Mouse (Mus musculus): ENCODE measurements around the gene Nbea.
"Not testable (repeated sequence)": the region's sequence is repeated elsewhere in the genome, so short reads cannot be mapped to it uniquely, and the experiment has no call there.

The Nbea gene

DNA sequence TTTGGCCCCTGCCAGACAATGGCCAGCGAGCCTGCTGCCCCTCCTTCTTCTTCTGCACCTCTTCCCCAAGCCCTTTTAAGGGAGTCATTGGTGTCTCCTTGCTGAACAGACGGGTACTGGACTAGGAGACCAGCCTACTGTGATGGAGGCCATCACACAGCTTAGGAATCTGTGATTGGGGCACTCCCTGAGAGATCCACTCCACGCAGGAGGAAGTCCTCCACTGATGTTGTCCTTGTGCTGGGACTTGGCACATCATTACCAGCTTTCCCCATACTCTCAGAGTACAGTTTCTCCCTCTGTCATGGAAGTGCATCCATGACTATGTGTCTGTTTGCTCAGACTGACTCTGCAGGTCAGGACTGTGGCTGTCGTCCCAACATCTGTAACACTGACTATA is 531.6 kb downstream of the Nbea start:
- no peak for DNase-seq

DNA sequence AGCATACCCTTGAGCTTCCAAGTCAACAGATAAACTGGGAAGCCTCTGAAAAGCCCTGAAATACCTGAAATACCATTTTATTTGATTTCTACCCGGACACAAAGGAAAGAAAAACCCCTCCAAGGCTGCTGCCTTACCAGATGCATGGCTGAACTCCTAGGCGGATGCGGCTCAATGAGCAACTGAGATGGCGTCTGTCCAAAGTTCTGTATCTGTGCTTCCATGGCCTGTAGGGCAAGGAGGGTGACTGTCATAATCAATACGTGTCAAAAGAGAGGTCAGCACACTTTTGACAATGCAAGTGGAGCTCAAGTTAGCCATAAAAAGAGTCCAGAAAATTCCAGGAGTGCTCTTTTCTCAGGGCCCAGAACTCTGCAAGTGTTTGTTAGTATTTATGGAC is 534.0 kb downstream of the Nbea start:
- no peak for DNase-seq

DNA sequence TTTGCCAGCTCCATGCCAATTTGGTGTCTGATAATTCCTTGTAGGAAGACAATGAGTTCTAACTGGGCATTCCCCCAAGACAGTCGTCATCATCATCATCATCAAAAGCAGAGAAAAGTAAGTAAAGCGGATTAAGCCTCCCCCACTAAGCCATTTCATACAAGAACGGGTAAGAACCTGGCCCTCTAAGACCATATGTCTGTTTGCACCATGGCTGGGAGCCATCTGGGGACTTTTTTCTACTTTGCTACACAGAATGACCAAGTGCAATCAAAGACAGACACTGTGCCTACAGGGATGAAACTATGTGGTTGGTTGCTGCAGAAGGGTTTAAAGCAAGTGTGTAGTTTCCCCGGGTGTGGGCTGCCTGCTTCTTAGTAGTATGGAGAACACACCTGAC is 535.2 kb downstream of the Nbea start:
- no peak for DNase-seq

DNA sequence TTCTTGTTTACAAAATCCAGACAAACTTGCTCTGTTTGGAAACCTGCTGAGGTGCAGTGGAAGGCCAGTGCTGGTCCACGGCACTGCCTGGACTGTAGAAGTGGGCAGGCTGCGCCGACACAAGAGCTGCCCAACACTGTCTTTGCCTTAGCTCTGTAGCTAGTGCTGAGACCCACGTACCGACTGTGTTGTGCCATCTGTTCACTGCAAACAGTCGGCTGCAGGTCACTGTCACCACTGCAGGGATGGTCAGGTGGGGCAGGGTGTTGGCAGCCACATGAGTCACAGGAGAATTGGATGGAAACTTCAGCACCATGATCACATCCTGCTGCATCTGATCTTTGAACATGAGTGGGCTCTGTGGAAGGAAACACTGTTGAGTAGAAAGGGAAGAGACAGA is 536.3 kb downstream of the Nbea start:
- no peak for DNase-seq

DNA sequence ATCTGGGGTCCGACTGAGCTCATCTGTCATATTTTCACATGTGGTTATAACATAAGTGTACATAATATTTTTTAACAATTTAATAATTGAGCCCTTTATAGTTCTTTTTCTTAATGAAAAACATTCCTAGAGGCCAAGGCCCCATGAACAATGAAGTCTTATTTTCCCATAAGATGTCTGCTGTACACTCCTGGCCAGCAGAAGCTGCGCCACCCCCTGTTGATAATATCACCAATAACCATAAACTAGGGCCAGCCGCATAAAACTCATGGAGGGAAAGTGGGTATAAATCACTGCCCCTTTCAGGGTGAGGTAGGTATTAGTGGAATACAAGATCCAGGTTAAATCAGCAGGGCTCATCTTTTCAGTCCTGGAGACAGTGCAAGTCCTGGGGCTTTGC is 537.1 kb downstream of the Nbea start:
- DNase-seq = no peak

DNA sequence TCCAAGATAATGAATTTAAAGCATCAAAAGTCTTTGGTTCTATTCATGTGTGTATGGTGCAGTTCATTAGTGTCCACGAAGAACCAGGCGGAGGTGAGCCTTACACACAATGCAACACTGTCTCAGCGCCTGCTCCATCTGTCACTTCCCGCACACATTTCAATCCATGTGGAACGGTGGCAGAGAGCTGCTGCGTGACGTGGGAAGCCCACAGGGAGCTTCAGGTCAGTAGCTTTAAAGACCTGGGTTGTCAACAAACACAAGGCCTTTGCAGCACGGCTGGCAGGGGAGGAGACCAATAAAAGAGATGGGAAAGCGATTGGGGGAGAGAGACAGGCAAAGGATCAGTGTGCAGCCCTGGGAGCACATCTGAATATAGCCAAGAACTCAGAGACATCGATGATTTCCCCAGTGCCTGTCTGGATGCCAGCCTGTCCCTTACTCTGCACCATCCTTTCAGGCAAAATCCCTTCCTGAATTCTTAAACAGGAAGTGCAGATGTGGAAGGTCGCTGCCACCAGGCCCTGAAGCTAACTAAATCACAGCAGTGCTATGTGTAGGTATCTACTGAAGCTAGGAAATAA is 539.4 kb downstream of the Nbea start:
- DNase-seq = no peak

DNA sequence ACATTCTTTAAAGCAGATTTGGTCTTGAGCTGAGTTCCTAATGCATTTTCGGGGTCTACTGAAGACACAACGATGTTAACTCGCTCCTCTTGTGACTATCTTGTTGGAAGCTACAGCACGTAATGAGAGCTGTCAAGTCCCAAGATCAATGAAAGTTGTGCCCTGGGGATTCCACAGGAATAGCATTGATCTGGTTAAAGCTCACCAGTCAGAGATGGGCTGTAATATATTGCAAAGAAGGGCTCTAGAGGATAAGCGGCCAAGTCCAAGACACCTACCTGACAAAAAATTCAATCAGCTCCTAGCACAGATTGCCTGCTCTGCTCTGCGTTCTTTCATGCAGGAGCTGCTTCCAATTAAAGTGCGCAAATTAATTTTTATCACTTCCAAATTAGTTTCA is 545.8 kb downstream of the Nbea start:
- no peak for DNase-seq

DNA sequence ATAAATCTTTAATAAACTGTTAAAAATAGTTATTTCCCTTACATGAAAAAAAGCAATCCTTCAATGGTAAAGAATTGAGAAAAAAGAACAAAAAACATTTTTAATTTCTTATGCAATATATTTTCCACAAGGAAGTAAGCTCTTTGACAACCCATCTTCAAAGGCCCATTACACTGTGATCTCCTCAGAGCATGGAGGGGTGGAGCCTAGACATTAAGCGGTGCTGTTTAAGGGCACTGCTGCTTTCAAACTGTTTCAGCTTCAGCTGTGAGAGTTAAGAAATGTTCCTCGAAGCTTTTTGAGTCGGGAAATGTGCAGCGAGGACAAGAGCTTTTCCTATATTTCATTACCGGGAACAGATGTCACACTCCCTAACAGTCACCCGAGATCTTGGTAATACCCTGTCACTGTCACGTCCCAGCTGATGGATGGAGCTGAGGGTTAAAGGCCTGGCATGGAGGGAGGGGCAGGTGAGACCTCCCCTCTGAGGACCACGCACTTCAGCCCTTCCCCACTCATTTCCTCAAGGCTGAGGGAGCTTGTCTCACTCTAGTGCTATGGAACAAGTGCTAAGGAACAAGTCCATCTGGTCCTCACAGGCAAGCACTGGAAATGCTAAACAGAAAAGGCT is 547.8 kb downstream of the Nbea start:
- DNase-seq = no peak

DNA sequence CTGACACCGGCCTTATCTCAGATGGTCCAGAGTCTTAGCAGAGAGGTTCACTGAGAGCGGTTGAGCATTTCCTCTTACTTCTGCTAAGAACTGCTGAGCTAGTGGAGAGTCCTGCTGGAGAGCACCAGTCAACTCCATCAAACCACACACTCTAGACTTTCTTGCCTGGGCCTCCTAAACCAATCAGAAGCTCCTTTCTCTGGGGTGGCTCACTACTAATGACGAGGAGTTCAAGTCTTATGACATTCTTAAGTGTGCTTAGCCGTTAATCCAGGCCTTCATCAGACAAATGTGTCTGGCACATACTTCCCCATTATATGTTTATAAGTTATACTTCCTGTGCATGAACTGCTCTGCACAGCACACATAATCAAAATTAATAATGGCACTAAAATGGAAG is 556.4 kb downstream of the Nbea start:
- no peak for DNase-seq

DNA sequence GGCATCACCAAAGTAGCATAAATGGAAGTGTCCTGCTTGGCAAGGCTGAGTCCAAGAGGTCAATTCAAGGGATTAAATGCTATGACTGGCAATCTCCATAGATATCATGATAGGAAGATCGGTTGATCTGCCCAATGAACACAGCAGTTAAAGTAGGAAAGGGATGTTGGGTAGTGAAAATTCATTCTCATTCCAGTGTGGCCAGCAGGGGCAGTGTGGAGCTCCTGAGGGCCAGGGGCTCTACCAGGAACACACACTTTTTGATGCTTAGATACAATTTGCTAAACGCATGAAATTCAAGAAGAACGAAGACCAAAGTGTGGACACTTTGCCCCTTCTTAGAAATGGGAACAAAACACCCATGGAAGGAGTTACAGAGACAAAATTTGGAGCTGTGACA is 561.5 kb downstream of the Nbea start:
- DNase-seq = not testable (repeated sequence)

DNA sequence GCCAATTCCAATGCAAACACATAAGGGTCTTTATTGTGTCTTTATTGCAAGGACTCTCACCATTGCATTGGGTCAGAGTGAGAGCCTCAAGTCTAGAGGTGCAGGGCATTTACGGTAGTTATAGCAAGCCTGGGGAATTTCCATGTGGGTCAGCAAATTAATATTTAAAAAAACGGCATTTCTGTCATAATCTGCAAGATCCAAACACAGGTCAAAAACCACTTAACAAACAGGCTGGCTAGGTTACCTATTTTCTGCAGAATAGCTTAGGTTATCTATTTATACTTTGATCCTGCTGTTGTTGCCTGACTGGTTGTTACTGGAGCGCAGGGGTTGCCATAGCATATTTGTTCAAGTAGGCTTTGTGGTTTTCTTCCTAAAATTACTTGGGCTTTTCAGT is 565.1 kb downstream of the Nbea start:
- no peak for DNase-seq

DNA sequence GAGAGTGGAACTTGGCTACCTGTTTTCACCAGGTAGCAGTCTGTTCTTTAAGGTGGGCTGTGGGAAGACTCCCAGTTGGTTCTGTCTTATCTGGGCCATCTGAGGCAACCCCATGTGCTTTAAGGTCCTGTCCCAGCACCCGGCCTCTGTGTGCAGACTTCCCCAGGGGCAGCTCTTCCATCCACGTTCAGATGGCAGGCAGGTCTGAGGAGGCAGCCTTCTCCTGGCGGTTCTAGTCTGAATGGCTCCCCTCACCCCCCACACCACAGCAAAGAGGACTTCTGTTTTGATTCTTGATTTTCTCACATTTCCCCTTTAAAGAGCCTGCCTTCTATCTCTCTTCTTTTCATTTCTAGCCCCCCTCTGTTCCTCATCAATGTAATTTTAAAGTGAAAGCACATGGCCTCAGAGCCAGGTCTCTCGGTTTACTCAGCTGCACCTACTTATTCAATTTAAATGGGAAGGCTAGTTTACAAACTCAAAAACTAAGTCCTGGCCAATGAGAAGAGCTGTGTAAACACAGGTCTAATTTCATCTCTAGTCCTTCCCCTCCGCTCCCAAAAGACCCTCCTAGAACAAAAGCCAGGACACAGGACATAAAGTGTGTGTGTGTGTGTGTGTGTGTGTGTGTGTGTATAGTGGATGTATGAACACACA is 570.9 kb downstream of the Nbea start:
- no peak for DNase-seq

DNA sequence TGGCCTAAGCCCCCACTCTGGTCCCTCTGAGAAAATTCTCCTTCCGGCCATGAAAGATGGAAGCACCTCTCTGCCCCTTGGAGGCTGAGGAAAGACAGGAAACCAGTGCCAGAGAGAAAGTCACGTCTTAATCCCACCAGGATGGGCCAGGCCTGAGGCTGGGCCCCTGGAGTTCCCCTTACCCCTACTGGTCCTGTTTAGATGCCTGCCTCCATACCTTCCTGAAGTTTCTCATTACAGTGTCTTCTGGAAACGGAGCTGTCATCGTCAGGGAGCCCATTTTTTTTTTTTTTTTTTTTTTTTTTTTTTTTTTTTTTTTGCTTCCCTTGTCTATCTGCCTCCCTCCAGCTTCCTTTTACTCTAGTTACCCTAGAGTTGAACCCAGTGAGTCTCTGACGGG is 571.5 kb downstream of the Nbea start:
- no peak for DNase-seq

DNA sequence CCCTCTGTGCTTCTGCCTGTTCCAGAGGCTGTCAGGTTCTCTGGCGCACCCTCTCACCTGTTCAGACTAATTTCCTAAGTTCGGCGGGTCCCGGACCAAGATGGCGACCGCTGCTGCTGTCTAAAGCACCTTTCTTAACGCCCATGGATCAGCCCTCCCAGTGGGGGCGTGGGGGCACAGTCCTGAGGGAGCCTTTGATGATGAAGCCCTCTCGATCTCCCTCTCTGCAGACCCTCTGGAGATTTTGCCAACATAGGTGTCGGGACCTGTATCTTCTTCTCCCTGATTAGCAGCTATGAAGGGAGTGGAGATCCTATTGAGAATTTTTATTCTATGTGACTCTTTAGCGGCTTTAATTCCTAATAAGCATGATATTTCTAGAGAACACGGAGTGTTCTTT is 573.3 kb downstream of the Nbea start:
- DNase-seq = no peak

DNA sequence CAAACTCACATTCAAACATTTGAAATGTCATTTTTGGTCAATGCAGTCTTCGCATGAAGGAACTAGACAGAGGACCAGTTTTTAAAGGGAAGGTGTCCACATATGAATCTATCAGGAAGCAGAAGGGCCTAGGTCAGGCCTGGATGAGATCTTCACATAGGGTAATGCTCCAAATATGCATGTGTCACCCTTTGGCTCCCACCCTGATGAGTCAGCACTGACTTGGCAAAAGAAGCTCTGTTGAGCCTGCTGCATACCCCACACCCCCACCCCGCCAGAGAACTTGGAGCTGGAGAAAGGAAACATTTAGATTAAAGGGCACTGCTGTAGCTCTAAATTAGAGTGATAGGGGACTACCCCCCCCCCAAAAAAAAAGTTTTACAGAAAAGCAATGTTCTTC is 583.2 kb downstream of the Nbea start:
- DNase-seq = no peak

DNA sequence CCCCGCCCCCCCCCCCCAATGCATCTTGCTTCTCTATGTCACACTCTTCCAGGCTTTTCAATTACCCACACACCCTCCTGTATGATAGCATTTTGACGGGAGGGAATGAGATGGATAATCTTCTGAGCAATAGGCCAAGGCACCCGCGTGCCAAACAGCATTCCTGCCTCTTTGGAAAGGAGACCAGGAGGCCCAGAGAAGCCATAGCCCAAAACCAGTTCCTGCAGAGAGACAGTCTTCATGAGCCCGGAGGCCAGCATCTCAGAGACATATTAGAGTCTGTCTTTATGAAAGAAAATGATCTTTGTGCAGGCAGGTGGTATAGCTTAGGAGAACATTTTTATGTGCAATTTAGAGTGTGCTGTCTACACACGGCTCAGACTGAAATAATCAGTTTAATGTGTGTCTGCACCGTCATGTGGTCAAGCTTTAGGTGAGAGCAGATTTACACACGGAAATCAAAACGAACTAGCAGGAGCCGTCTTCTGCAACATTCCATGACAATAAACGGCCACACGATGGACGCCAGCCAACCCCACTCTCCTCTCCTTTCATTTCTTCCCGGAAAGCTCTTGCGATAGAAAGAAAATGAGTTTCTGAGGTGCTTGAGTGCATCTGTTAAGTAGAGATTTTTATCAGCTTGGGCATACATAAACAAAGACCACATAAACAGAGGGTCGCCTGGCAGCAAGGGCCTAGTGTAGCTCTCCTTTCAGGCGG is 584.0 kb downstream of the Nbea start:
- no peak for DNase-seq

DNA sequence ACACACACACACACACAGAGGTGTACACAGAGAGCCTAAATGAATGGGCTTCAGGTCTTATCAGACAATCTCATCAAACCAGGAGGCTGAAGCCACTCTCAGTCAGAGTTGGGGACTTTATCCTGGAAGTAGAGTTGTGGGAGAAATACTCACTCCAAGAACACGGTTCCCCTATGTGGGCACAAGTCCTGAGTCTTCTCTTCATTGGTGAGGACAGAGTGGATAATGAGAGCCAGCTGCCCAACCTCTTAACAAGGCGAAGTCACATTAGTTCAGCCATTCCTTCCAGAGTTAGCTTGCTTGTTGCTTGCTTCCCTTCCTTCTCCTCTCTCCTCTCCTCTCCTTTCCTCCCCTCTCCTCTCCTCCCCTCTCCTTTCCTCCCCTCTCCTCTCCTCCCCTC is 584.8 kb downstream of the Nbea start:
- DNase-seq = no peak

DNA sequence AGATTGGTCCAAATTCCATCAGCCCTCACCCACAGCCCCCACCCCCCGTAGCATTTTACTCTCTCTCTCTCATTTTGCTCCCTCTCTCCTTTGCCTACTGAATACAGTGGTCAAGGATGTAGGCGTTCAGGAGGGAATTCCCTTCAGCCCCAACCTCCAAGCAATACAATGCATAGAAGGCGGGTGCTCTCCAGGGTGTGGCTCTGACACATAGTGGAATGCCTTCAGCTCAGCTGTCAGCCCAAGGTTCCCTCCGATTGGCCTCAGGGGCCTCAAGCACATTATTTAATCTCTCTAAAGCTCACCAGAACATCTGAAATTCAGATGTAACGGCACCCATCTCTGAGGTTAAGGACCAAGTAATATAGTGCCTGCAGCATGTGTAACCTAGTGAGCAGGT is 590.2 kb downstream of the Nbea start:
- no peak for DNase-seq

DNA sequence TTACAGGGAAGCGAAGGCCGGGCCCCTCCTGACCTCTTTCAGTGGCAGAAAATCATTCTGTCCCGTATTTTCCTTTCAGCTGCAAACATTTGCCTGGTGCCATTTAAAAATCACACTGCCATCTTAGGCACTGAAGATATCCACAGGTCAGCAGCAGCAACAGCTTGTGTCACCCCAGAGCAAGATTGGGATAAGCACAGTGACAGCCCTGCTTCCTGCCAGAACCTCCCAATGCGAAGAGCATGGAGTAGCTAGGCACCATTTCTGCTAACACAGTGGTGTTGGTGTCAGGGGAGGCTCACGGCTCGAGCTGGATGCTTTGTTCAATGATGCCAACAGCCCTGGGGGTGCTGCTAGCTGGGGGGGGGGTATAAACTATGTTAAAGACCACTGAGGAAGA is 592.8 kb downstream of the Nbea start:
- DNase-seq = no peak

DNA sequence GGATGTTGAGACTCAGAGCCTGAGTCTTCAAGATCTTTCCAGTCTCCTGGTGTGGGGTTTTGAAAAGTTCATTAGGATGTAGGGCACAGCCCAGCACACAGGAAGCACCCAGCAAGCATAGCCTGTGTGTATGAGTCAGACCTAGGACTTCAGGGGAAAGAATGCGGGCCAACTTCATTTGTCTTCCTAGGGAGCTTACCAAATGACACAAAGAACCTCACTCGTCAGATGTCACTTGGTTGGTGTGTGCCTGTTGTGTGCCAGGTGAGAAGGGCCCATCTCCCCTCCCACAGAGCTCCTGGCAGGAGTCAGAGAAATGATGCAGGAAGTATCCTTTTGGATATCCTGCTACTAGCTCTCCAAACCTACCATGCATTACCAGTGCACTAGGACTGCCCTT is 593.2 kb downstream of the Nbea start:
- no peak for DNase-seq

DNA sequence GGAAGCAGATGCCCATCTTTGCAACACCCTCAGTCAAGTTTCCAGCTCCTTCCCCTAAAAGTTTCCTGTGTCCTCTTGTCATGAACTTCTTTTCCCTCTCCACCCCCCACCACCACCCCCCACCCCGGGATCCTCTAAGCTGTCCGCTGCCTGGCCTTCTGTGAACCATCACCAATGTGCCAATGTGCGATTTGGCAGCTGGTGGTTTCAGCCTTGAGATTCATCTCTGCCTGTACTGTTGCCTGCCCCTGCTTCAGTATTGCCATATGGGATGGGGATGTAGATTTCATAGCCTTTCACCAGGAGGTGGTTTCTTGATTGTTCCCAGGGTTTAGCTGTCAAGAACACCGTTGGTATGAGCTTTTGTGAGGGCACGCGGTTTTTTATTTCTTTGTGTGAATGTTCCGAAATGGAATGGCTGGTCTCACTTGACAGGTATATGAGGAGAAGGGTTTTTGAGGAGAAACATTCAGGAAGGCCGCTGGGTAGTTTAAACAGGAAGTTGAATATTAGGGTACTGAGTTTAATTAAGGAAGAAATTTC is 594.0 kb downstream of the Nbea start:
- no peak for DNase-seq

DNA sequence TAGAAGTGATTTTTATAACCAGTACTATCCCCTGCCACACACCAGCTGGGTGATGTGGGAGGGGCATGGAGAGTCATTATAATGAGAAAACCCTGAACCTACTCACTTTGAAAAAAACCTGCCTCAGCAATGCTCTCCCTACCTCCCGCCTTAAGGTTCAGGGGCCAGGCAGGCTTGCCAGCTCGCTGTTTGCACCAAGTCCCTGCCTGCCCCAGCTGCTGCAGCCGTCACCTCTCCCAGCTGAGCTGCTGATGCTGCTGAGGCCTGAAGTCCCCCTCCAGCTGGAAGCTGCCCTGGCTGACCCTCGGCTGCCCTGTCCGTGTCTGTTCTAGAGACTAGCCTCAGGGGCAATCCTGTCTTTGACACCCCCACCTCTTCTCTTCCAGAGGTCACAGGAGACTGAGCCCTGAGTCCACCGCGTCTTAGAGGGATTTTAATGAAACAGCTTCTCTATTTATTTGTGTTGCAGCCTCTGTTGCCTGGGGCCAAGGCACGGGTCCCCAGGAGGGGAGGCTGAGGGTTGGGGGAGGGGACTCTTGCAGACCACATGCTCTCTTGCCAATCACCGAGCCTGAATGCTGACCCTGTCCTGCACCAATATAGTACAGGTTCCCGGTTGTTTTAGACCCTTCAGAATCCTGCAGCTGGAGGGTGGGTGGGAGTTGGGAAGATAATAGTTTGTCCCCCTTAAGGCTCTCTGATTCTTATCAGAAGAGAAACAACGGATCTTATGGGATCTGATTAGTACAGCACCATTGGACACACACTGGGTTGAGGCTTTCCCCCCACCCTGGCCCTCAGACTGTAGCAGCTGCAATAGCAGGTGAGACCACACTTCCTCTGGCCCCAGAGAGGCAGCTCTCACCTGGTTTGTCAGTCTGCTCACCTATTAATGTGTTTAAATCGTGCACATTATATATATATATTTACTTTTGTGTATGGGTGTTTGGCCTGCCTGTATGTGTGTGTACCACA is 595.2 kb downstream of the Nbea start:
- no peak for DNase-seq
